Mouse (Mus musculus) central nervous system, embryonic 18 days (tissue): ENCODE data around the gene Sh3pxd2a. TPM values are rescaled to one million over a fixed set of nuclear protein-coding genes. Genes with fewer than 3 reads are reported as not detected.

Experiments used
- polyA plus RNA-seq: library from polyadenylated mRNA; depleted of rRNA; stranded (reverse); fragments of >200 nt; gene quantifications from 2 replicates; pipeline ENCODE4 v1.2.3, GENCODE M21; 2012; rRNA removed

The Sh3pxd2a gene
- 8.0 and 10.2 TPM in 2 replicates for polyA plus RNA-seq

GRCm38 (mm10) chr19:47464304-47465241 is at the start of gene Sh3pxd2a:
Gene Sh3pxd2a, minus strand, starts transcription at chr19:47464401.

Other genes with a start within 250 kb of the Sh3pxd2a start
- gene Stn1, start 73.1 kb upstream of the Sh3pxd2a start, polyA plus RNA-seq = 19.0 and 19.1 TPM in 2 replicates
- 24.2 and 24.8 TPM in 2 replicates for gene Slk, start 115.3 kb upstream of the Sh3pxd2a start, polyA plus RNA-seq
- gene Col17a1, start 227.7 kb upstream of the Sh3pxd2a start, polyA plus RNA-seq = 0.35 and 0.47 TPM in 2 replicates